ENCODE assay signal across 1 mouse cellular context in the genomic region with DNA sequence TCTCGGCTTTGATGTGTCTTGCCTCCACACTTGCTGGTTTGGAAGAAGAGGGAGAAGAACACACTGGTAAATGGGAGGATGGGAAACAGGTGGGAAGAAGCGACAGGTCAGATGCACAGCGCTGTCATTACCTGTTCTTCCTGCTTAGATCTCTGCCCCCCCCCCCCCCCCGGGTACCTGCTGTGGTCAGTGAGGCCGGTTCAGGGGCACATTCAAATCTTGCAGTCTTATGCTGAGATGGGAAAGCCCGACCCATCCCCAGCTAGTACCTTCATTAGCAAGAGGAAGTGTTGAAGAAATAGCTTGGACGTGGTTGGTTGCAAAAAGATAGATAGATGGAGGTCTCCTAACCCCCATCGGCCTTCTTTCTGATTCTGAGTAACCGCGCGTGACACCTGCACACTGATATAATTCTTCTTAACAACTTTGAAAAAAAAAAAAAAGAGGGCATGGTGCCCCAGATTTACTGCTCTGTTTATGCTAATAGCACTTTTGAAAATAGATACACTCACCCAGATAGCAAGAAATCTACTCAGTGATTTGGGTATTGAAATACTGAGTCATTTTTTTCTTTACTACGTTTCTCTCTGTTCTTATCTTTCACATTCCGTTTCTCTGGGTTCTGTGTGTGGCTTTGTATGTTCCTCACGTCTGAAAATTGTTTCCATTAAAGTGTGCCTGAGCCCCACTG.
TF ChIP-seq lines count a peak whose summit lies in the region.

No protein-coding gene starts in this region.

TF ChIP-seq in CH12.LX, 34 proteins besides CTCF, POLR2A, EP300 and RAD21 (continued from another document):
- TF ChIP-seq CHD2 (IDR thresholded peaks at IDR 0.05; ENCODE audit: low read length), result peak; percentile 91
- TF ChIP-seq NRF1 (IDR thresholded peaks at IDR 0.05; ENCODE audit: low read depth, low read length), result 0 out of 2 replicates have a peak, but pooled peaks have one; percentile 16
- peak; percentile 88 for TF ChIP-seq MYC (IDR thresholded peaks at IDR 0.05; ENCODE audit: low read depth, low read length)
- TF ChIP-seq CHD1 (IDR thresholded peaks at IDR 0.05; ENCODE audit: low read depth, low read length), result no peak; the same call in 1 of the 2 replicates
- TF ChIP-seq ZNF384 (IDR thresholded peaks at IDR 0.05; ENCODE audit: low read depth, low read length), result peak; percentile 99
- peak; percentile 62; the same call in 1 of the 2 replicates for TF ChIP-seq NELFE (IDR thresholded peaks at IDR 0.05; ENCODE audit: low read depth, low read length)
- TF ChIP-seq MEF2A (IDR thresholded peaks at IDR 0.05; ENCODE audit: borderline replicate concordance, low read depth, low read length), result peak; percentile 94
- TF ChIP-seq UBTF (IDR thresholded peaks at IDR 0.05; ENCODE audit: low read depth, low read length), result peak; percentile 62; the same call in 1 of the 2 replicates
- no peak; the same call in 1 of the 2 replicates for TF ChIP-seq GABPA (IDR thresholded peaks at IDR 0.05; ENCODE audit: insufficient replicate concordance, low read depth, low read length)
- TF ChIP-seq ELF1 (IDR thresholded peaks at IDR 0.05; ENCODE audit: low read depth, low read length), result peak; percentile 80
- 0 out of 2 replicates have a peak, but pooled peaks have one; percentile 43 for TF ChIP-seq MAFK (IDR thresholded peaks at IDR 0.05; ENCODE audit: insufficient replicate concordance, low read length)
